Mouse (Mus musculus): ENCODE measurements at regions not wholly inside any gene's neighbourhood (a gene's known extent, or its start where the extent isn't known, plus 50 kb on each side); places are given as distances from the start of the nearest gene placed in this dataset.

DNA sequence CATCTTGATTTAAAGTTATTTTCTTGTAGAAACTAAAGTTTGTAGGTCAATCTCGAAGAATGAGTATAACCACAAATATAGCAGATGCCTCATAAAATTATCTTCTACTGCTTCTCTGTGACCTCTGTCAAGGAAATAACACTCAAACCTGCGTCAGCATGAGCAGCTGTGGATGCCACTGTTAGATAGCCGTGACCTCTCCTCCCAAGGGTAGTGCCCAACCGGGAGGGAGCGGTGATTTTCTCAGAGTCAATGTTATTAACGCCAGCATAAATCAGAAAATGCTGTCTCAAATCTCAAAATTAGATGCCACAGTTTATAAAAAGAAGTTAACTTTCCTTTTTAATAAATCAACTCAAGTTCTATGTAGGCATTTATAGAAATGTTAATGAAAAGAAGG lies 2259.5 kb downstream of the Pcdh9 start:
- TF ChIP-seq EP300 (optimal IDR thresholded peaks at IDR 0.05) (no peak), CTCF (IDR thresholded peaks at IDR 0.05; ENCODE audit: low read depth) (no peak)
